Mouse (Mus musculus) liver, embryonic 14.5 days (tissue): Measurements from ENCODE around the gene Grk2.

ENCODE experiments used
- CTCF ChIP-seq: IDR thresholded peaks from 2 replicates; pipeline ENCODE4 v1.5.1; 2016; ENCODE audit warnings: antibody characterized with exemption, low read depth, control low read depth
- EP300 ChIP-seq: IDR thresholded peaks from 2 replicates; pipeline ENCODE4 v1.6.1; 2016; ENCODE audit warnings: antibody characterized with exemption, low read depth

DNA sequence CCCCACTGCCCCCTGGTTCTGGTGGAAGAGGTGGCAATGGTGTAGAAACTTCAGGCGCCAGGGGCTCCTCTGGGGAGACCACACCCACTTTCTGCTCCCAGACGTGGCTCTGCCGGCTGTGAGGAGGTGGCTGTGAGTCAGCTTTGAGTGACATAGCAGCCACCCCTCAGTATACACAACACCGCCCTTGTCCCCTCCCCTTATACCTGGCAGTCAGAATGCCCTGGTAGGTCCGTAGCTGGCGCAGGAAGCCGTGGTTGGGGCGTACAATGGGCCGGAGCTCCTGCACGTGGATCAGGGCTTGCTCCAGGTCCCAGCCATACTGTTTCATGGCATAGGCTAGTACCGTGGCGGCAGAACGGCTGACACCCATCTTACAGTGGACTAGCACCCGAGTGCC lies 42.3 kb downstream of the Grk2 start:
- no peak for TF ChIP-seq CTCF
- no peak for TF ChIP-seq EP300
